Mouse (Mus musculus): Measurements from ENCODE around the gene Vmn1r180.
"Not testable (repeated sequence)": the region's sequence is repeated elsewhere in the genome, so short reads cannot be mapped to it uniquely, and the experiment has no call there.

Gene Vmn1r180

GRCm38 (mm10) chr7:23950332-23950731 is at the start of gene Vmn1r180:
Vmn1r180 (plus strand) TSS chr7:23950632.
- DNase-seq (ENCODE audit: low spot score): no peak

DNA sequence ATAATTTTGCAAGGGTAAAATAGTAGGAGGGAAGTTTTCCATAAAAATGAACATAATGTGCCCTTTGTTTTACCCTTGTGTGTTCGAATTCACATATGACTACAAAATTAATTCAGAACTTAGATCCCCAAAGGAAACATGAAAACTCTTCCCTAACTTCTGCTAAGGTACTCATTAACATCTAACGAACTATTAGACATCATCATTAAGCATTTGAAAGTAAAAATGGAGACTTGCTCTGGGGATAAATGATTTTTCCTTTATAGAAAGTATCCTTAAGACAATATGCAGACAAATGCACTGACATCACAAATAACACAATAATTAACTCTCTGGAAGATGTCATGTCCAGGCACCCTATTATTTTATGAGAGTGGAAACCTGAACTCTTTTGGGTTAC is 23.8 kb upstream of the Vmn1r180 start, which contains the start of gene Vmn1r179:
TSS of gene Vmn1r179 (plus strand) at position 301 of the 400 bp plus-strand sequence.
- DNase-seq (ENCODE audit: low spot score): no peak

GRCm38 (mm10) chr7:23968044-23968443 is 17.6 kb downstream of the Vmn1r180 start:
- DNase-seq (ENCODE audit: low spot score): peak; percentile 5

DNA sequence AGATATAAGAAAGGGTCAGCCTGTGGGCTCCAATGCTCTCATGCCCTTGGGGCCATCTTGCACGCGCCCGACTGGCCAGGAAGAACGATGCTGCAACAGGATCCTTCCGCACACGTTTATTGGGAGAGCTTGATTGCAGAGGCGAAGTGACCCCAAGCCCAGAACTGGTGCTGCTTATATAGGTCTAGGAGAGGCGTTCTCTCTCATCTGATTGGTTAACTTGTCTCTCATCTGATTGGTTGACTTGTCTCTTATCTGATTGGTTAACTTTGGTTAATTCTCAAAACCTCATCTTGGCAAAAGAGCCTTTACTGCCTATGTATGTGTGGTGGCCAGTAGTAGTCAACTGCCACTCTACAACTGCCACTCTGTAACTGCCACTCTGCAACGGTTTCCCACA is 23.9 kb downstream of the Vmn1r180 start, which contains the start of gene Vmn1r181:
TSS of gene Vmn1r181 (plus strand) at position 301 of the 400 bp plus-strand sequence.
- DNase-seq (ENCODE audit: low spot score): not testable (repeated sequence)

GRCm38 (mm10) chr7:24001391-24001790 is 51.0 kb downstream of the Vmn1r180 start, which contains the start of gene V1rd19:
V1rd19 (plus strand) TSS chr7:24001691.
- DNase-seq (ENCODE audit: low spot score): no peak
